Mouse (Mus musculus) testis, adult 2 months (tissue): ENCODE data around the gene Lelp1. TPM values are rescaled to one million over a fixed set of nuclear protein-coding genes. Genes with fewer than 3 reads are reported as not detected.

Experiments used
- H3K27ac ChIP-seq: fragments of 200-500 bp; 2 replicates; pipeline ENCODE4 v1.5.1; 2012; ENCODE audit warnings: low read depth, low read length; ENCODE audit not compliant: control insufficient read depth, insufficient read depth
- H3K27me3 ChIP-seq: fragments of 200-500 bp; 2 replicates; pipeline ENCODE4 v1.6.1; 2012; ENCODE audit warnings: mild to moderate bottlenecking, low read length, moderate library complexity; ENCODE audit not compliant: control insufficient read depth, insufficient read depth
- H3K36me3 ChIP-seq: fragments of 200-500 bp; 2 replicates; pipeline ENCODE4 v1.6.1; 2012; ENCODE audit warnings: mild to moderate bottlenecking, low read length; ENCODE audit not compliant: control insufficient read depth, insufficient read depth
- H3K4me1 ChIP-seq: fragments of 200-500 bp; 2 replicates; pipeline ENCODE4 v1.6.1; 2012; ENCODE audit warnings: low read length; ENCODE audit not compliant: control insufficient read depth, insufficient read depth
- H3K4me3 ChIP-seq: fragments of 200-500 bp; 2 replicates; pipeline ENCODE4 v1.5.1; 2012; ENCODE audit warnings: low read depth, mild to moderate bottlenecking, low read length, moderate library complexity, mixed read lengths; ENCODE audit not compliant: control insufficient read depth
- CTCF ChIP-seq: fragments of 200-500 bp; IDR thresholded peaks from 2 replicates; pipeline ENCODE4 v1.5.1; 2012; ENCODE audit warnings: low read depth, mild to moderate bottlenecking, inconsistent platforms, low read length, moderate library complexity; ENCODE audit not compliant: control insufficient read depth, insufficient read depth, insufficient replicate concordance
- POLR2A ChIP-seq: fragments of 200-500 bp; IDR thresholded peaks from 2 replicates; pipeline ENCODE4 v1.6.1; 2012; ENCODE audit warnings: low read depth, mild to moderate bottlenecking, inconsistent platforms, low read length, moderate library complexity; ENCODE audit not compliant: control insufficient read depth
- polyA plus RNA-seq: library from polyadenylated mRNA; depleted of rRNA; stranded (reverse); fragments of >200 nt; gene quantifications from 2 replicates; pipeline ENCODE4 v1.2.3, GENCODE M21; 2012; rRNA removed

Lelp1 gene
- polyA plus RNA-seq, 1 experiment: 1,017 TPM

- H3K4me1 ChIP-seq: no peaks in the 10 kb centered on the region
- H3K27me3 ChIP-seq: no peaks in the 10 kb centered on the region
- H3K36me3 ChIP-seq: no peaks in the 10 kb centered on the region
- H3K4me3 ChIP-seq: no peak within 1 kb of the TSS
- TF ChIP-seq CTCF (no peak), POLR2A (no peak)
- no peak within 1 kb of the TSS for H3K27ac ChIP-seq
These were observed 18.7 kb downstream of the Lelp1 start, which contains the start of gene Prr9 for GRCm38 (mm10) chr3:92123847-92124246. Gene Prr9 (minus strand): TSS chr3:92123947.

DNA sequence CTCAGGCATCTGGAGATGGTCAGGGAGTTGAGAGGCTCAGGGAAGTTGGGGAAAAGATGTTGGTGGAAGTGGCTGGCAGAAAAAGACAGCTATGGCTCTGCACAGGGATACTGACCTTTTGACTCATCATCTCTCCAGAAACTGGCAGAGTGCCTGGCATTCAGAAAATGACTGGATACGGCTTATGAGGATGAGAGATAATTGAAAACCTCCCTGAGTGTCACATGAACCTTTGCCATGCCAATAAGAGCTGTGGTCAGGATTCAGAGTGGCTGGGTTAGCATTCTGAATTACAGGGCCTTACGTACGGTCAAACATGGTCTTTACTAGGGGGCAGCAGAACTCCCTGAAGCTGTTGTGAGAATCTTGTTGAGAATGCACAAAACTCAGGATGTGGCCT lies 21.6 kb downstream of the Lelp1 start:
- no peaks in the 10 kb centered on the region for H3K36me3 ChIP-seq
- H3K27ac ChIP-seq: no peak overlapping the region
- no peak overlapping the region for H3K4me3 ChIP-seq
- no peaks in the 10 kb centered on the region for H3K4me1 ChIP-seq
- no peak for TF ChIP-seq POLR2A
- no peak for TF ChIP-seq CTCF
- no peaks in the 10 kb centered on the region for H3K27me3 ChIP-seq

GRCm38 (mm10) chr3:92117930-92118329 lies 24.6 kb downstream of the Lelp1 start:
- H3K27ac ChIP-seq: no peak overlapping the region
- H3K27me3 ChIP-seq: no peaks in the 10 kb centered on the region
- H3K36me3 ChIP-seq: no peaks in the 10 kb centered on the region
- TF ChIP-seq POLR2A (no peak), CTCF (no peak)
- H3K4me3 ChIP-seq: no peak overlapping the region
- no peaks in the 10 kb centered on the region for H3K4me1 ChIP-seq

DNA sequence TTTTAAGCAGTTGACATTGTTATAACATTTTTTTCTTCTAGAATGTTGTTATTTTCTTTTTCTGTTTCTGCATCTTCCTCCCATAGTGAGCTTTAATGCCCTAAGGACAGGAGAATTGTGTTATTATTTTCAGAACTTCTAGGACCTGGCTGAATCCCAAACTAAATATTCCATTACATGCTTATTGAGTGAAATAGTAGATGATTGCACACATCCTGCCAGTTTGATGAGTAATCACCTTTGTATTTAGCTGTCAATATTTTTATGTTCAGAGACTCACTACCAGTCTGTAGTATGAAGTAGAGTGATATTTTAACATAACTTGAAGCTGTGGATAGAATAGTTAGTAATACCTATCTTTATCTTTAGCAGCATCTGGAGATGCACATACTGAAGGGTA lies 31.0 kb downstream of the Lelp1 start:
- TF ChIP-seq CTCF (no peak), POLR2A (no peak)
- H3K27me3 ChIP-seq: no peaks in the 10 kb centered on the region
- H3K4me1 ChIP-seq: no peaks in the 10 kb centered on the region
- no peaks in the 10 kb centered on the region for H3K36me3 ChIP-seq
- no peak overlapping the region for H3K27ac ChIP-seq
- no peak overlapping the region for H3K4me3 ChIP-seq

GRCm38 (mm10) chr3:92110790-92111189 lies 31.8 kb downstream of the Lelp1 start:
- Histone ChIP-seq H3K27ac (no peak overlapping the region), H3K4me3 (no peak overlapping the region), H3K27me3 (no peaks in the 10 kb centered on the region), H3K36me3 (no peaks in the 10 kb centered on the region), H3K4me1 (no peaks in the 10 kb centered on the region)
- TF ChIP-seq CTCF (no peak), POLR2A (no peak)

- H3K27me3 ChIP-seq: no peaks in the 10 kb centered on the region
- no peak overlapping the region for H3K4me3 ChIP-seq
- no peak overlapping the region for H3K27ac ChIP-seq
- no peaks in the 10 kb centered on the region for H3K36me3 ChIP-seq
- TF ChIP-seq POLR2A (no peak), CTCF (peak; percentile 49; the same call in 1 of the 2 replicates)
- H3K4me1 ChIP-seq: no peaks in the 10 kb centered on the region
These were observed 36.0 kb downstream of the Lelp1 start for GRCm38 (mm10) chr3:92106582-92106981.

Other genes starting within 250 kb of the Lelp1 start
- 0.37 and 0.58 TPM in 2 replicates for gene Pglyrp3, start 128.2 kb downstream of the Lelp1 start, polyA plus RNA-seq
- gene Lor, start 59.6 kb downstream of the Lelp1 start, polyA plus RNA-seq: 0.08 TPM in 1 of 2 replicates, not detected in the other
- 1.5 and 2.0 TPM in 2 replicates for gene Prr9, start 18.8 kb downstream of the Lelp1 start, polyA plus RNA-seq
- 0.10 TPM in 1 of 2 replicates, not detected in the other for gene Sprr2a1, start 73.1 kb upstream of the Lelp1 start, polyA plus RNA-seq
- 8.6 and 11.1 TPM in 2 replicates for gene Sprr2a2, start 73.2 kb upstream of the Lelp1 start, polyA plus RNA-seq
- 0.19 and 0.33 TPM in 2 replicates for gene Sprr2a3, start 142.7 kb upstream of the Lelp1 start, polyA plus RNA-seq
- not detected in 2 replicates for gene Sprr2b, start 173.9 kb upstream of the Lelp1 start, polyA plus RNA-seq
- not detected in 2 replicates for gene Sprr2d, start 196.4 kb upstream of the Lelp1 start, polyA plus RNA-seq
- gene Sprr2e, start 209.4 kb upstream of the Lelp1 start, polyA plus RNA-seq: not detected in 2 replicates
- not detected in 2 replicates for gene Sprr2f, start 222.4 kb upstream of the Lelp1 start, polyA plus RNA-seq
- gene Sprr2h, start 242.9 kb upstream of the Lelp1 start, polyA plus RNA-seq: not detected in 2 replicates